Mouse (Mus musculus) left cerebral cortex, adult 2 months (tissue): Measurements from ENCODE around the gene Capn8. TPM values are rescaled to one million over a fixed set of nuclear protein-coding genes. Genes with fewer than 3 reads are reported as not detected.

Experiments
- DNase-seq, 2 experiments: peaks; one replicate each; pipeline ENCODE4 v3.0.0; 2021 to 2022; ENCODE audit warnings: low spot score in 2 of 2, mixed read lengths in 1 of 2; ENCODE audit errors: extremely low spot score in 1 of 2
- H3K27ac ChIP-seq: fragments of 200-600 bp; 2 replicates; pipeline ENCODE4 v1.8.1; 2022
- H3K4me3 ChIP-seq: fragments of 200-600 bp; 2 replicates; pipeline ENCODE4 v1.8.1; 2022
- CTCF ChIP-seq: fragments of 200-600 bp; IDR thresholded peaks from 2 replicates; pipeline ENCODE4 v1.8.1; 2022; ENCODE audit warnings: antibody characterized with exemption, mild to moderate bottlenecking, moderate library complexity
- intact Hi-C: fragments of 180-260 bp; cut with DNase I; formaldehyde crosslinking; loops from one replicate; pipeline ENCODE4 v1.15.1; 2025
- long read RNA-seq, 2 experiments: library from polyadenylated mRNA; stranded (forward); transcript quantifications; one replicate each; pipeline ENCODE4 v2.0.0; 2021; ENCODE audit warnings: borderline mapping rate in 2 of 2
- total RNA-seq, 2 experiments: library from RNA; stranded (reverse); gene quantifications; 2 replicates each; pipeline ENCODE4 v1.2.3; 2021

Capn8 gene
- not detected for total RNA-seq
- long read RNA-seq, experiment 1 = 0 reads
- long read RNA-seq, experiment 2 = 0 reads

DNA sequence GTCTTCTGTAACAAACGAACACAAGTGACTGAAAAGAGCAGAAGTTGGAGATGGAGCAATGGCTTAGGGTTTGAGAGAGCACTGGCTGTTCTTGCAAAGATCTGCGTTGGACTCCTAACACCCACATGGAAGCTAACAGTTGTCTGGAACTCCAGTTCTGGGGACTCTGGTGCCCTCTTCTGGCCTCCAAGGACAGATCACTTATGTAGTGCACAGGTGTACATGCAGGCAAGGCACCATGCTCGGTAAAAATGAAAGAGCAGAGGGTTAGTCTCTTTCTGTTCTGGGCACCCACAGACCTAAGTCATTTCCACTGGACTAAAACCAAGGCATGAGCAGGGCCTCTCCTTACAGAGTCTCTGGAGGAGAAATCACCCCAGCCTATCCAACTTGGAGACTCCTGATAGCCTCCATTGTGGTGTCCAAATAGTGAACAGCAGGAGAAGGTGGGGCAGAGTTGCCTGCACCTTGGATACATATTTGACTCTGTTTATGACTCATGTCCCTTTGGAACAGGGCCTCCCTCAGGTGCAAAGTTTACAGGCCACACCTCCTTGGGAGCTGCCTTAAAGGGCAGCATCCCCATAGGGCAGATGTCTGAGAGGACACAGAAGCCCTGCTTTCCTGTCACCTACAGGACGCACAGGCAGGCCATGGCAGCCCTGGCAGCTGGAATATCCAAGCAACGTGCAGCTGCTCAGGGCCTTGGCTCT, at the start of gene Capn8:
Gene Capn8 (plus strand): TSS at position 600 of the 713 bp plus-strand sequence.
- TF ChIP-seq CTCF = peak; percentile 24
- Histone ChIP-seq H3K4me3 (no peak within 1 kb of the TSS), H3K27ac (no peak within 1 kb of the TSS)
- intact Hi-C loops = loop anchor here (5.0 kb wide), 1 partner anchor 333 kb away; no protein-coding TSS in a partner anchor
- DNase-seq = no peak

DNA sequence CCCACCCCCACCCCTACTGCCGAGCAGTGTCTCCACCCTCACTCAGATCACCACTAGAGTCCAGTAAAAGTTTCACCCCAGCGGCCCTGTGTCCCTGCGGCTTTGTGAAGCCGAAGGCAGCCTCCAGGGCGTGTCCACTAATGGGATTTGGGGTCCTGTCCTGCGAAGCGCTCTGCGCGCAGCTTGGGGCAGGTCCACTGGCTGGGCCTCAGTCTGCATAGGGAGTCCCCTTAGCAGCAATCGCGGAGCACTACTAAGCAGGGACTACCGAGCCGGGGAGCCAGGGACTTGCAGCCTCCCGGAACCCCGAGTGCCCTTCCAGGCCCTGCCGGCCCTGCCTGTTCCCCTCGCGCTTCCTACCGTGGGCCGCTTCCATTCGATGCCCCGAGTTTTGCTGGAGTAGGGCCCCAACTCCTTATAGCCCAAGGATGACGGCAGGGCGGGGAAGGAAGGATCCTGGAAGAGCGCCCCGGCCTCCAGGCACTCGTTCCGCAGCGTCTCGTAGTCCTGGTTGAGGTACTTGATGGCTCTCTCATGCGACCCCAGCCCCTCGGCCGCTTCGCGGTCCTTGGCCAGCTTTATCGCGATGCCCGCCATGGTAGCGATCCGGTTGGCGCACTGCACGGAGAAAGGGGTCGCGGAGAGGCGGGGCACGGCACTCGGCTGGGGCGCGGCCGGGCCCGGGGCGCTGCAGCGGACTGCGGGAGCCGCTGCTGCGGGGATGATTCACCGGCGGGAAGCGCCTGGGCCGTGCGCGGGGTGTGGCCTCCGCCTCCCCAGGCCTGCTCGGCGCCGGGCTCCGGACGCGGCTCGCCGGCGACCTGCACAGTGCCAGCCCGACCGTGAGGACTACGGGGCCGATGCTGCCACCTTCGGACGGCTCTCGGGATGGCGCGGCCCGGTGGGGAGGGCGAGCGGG, 47.8 kb upstream of the Capn8 start, which contains the start of gene Capn2:
Gene Capn2 (minus strand): TSS at position 851 of the 919 bp plus-strand sequence.
- peak within 1 kb of the TSS; percentile 93 for H3K27ac ChIP-seq
- H3K4me3 ChIP-seq = peak within 1 kb of the TSS; percentile 81
- peak; percentile 70 for TF ChIP-seq CTCF
- intact Hi-C loops = loop anchor here (2.0 kb wide), 1 partner anchor 26 kb away; no protein-coding TSS in a partner anchor
- peak; percentile 77 to 82 for DNase-seq

DNA sequence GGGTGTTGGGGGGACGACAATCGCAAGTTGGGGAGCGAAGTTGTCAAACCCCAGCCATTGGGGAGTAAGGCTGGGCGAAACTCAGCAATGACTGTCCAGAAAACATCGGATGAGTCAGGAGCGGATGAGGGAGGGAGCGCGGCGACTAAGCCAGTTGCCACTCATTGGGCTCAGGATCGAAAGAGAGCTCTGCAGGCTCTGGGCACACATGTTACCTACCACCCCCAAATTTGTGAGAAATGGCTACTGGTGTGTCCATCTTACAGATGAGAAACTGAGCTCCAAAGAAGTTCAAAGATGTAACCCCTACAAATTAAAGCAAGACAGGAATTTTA, 47.2 kb upstream of the Capn8 start:
- no peak for TF ChIP-seq CTCF
- Histone ChIP-seq H3K4me3 (peak overlapping the region; percentile 81), H3K27ac (peak overlapping the region; percentile 93)
- DNase-seq = no peak
- intact Hi-C loops = loop anchor here (2.0 kb wide), 1 partner anchor 27 kb away; no protein-coding TSS in a partner anchor

DNA sequence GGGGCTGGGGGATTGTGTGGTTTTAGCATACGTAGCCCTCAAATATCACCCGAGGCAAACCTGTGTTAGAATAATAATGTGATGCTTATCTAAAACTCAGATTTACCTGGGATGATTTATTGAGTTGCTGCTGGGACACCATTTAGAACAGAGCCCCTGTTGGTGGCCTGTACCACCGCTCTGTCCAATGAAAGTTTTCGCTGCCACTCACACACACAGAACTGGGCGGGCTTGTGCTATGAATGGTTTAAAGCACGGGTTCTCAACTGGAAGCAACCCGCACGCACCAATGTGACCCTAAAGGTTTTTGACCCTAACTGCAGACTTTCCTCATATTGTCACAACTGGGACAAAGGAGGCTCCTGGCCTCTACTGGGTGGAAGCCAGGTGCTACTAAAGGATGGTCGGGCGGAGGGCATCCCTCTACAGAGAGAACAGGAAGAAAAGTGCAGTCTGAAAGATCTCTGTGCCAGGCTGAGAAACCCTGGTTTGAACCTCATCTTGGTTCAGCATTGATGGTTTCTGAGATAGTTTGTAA, 46.6 kb upstream of the Capn8 start:
- no peak for DNase-seq
- intact Hi-C loops = no loop called here
- no peak overlapping the region for H3K4me3 ChIP-seq
- no peak overlapping the region for H3K27ac ChIP-seq
- no peak for TF ChIP-seq CTCF

DNA sequence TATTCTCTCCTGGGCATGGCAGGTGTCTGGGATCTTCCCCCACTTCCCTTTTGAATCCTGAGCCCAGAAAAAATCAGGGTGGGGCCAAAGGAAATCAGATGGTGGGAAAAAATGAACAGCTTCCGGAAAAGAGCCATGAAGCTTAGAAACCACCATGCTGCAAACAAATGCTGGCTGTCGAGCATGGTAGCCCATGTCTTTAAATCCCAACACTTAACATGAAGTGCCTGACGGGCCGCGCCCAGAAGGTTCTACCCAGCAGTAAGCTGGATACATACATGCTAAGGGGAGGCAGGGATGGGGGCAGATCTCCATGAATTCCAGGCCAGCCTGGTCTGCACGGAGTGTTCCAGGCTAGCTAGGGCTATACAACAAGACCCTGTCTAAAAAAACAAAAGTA, 46.0 kb upstream of the Capn8 start:
- intact Hi-C loops = no loop called here
- Histone ChIP-seq H3K4me3 (no peak overlapping the region), H3K27ac (no peak overlapping the region)
- DNase-seq = no peak
- no peak for TF ChIP-seq CTCF

DNA sequence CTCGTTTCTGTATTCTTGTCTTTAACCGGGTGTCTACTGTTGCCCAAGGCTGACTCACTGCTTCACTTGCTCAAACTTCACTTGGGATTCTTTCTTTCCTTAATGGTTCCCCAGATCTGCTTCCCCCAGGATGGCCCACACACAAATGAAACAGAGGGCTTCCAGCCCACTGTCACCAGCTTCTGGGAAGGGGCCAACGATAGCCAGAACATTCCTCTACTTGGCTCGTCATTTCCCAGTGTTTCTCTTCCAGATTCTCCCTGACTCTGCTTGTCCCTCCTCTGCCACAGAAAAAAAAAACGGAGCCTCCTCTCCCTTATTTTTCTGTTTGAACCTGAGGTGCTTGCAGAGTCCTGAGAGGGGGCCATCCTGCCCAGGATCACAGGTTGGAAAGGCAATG, 45.5 kb upstream of the Capn8 start:
- DNase-seq = no peak
- no peak overlapping the region for H3K4me3 ChIP-seq

DNA sequence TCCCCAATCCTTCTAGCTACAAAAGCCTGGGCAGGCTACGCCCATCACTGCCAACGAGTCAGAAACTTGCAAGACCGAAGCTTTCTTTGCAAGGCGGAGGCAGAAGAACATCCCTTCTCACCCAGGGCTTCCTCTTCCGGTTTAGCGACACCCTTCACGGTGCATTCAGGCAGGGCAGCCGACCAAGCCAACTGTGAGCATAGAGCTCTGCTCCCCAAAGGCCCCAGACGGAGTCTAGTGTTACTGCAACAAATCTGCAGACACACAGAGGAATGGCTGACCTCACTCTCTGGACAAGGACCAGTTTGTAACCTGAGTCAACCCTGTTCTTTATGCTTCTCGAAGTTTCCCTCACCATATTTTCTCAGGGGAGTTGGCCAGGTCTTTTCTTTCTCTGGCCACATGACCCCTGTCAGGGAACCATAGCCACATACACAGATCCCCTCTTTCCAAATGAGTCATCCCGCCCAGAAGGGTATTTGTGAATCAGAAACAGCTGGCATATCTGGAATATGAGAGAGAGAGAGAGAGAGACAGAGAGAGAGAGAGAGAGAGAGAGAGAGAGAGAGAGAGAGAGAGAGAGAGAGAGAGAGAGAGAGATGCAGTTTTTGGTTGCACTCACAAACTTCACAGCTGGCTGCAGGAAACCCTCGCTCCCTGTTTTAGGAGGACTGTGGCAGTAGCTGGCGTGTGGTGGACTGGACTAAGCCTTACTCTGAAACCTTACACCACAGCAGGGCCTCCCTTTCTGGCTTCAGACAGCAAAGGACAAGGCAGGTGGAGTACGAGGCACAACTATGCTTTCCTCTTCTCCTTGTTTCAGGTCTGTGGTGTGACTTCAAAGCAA, 44.5 kb upstream of the Capn8 start:
- no peak overlapping the region for H3K4me3 ChIP-seq
- H3K27ac ChIP-seq = no peak overlapping the region
- DNase-seq = no peak
- intact Hi-C loops = no loop called here
- TF ChIP-seq CTCF = no peak

More for the DNA sequence above, 45.5 kb upstream of the Capn8 start:
- intact Hi-C loops = no loop called here
- H3K27ac ChIP-seq = no peak overlapping the region
- no peak for TF ChIP-seq CTCF

DNA sequence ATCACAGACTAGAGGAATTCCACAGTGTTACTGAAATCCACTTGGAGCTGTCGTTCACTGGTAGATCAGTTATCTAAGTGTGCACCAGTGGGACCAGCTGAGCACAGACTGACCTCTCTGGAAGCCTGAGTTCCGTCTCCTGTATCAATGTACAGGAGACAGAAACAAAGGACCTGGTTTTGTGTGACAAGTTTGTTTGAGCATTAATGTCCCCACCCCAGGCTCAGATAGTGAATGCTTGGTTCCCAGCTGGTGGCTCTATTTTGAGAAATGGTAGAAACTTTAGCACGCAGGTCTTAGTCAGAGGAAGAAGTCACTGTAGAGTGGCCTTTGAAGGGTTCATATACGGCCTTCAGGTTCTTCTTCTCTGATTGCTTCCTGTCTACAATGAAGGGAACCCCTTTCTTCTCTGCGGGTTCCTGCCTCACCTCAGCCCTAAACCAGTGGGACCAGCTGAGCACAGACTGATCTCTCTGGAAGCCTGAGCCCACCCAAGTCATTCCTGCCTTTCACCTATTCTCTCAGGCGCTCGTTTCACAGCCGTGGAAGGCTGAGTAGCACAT, 43.8 kb upstream of the Capn8 start:
- intact Hi-C loops = no loop called here
- DNase-seq = no peak
- Histone ChIP-seq H3K27ac (no peak overlapping the region), H3K4me3 (no peak overlapping the region)
- no peak for TF ChIP-seq CTCF

DNA sequence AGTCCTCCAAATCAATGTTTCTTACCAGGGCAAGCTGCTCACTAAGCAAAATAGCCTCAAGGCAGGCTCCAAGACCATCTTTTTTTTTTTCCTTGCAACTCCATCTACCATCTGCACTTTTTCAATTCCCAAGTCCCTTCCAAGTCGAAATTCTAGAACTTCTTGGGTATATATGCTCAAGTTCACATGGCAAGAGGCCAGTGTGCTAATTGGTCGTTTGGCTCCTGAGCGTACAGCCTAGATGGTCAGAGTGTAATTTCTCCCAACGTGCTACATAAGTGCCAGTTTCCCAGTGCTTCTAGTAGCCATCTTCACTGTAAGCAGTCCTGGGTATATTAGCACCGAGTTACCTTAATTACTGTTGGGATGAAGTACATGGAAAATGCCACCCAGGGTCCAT, 41.8 kb upstream of the Capn8 start:
- TF ChIP-seq CTCF = no peak
- intact Hi-C loops = no loop called here
- no peak overlapping the region for H3K4me3 ChIP-seq
- no peak overlapping the region for H3K27ac ChIP-seq
- no peak for DNase-seq

DNA sequence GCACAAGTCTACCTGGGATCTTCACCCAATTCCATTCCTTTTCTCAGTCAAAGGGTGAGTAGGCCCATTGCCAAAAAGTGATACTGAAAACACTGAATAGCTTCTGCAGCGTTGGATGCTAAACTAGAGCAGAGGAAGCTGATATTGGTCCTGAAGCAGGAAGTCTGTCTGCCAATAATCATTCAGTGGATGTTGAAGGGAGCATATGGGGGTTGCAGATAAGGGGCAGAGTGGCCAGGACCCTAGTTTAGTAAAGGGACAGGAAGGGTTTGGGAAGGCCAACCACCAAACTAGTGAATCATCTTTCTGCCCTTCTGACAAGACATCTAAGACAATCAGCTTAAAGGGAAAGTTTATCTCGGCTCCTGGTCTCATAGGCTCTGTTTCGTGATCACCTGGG, 41.1 kb upstream of the Capn8 start:
- DNase-seq = no peak
- Histone ChIP-seq H3K4me3 (no peak overlapping the region), H3K27ac (no peak overlapping the region)
- no peak for TF ChIP-seq CTCF
- intact Hi-C loops = no loop called here

DNA sequence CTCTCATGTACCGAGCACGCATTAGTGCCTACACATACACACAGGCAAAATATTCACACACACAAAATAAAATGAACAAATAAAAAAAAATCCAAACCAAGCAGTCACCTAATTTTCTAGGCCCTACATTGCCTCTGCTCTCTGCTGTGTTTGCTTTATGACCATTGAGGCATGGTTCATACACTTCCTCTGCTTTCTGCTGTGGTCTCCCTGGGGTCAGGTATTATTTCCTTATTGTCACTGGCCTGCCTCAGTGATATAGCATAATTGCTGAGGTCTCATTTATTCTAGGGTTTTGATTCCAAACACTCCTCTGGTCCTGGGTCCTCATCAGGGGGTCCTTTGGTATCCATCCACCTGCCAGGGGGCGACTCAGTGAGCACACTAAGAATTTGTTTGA, 39.2 kb upstream of the Capn8 start:
- no peak for DNase-seq
- Histone ChIP-seq H3K4me3 (no peak overlapping the region), H3K27ac (no peak overlapping the region)
- intact Hi-C loops = no loop called here
- no peak for TF ChIP-seq CTCF
